Mouse (Mus musculus): ENCODE measurements around the gene 3110082I17Rik. TPM values are rescaled to one million over a fixed set of nuclear protein-coding genes. Genes with fewer than 3 reads are reported as not detected.

The 3110082I17Rik gene
- 33.5 and 34.1 TPM in 2 replicates for polyA plus RNA-seq (2014; fragmentation: Nextera tagmentation; extraction: Ambion mirVana)

GRCm38 (mm10) chr5:139460384-139461067 is at the start of gene 3110082I17Rik:
Gene 3110082I17Rik (minus strand): TSS chr5:139460527.
- peak; percentile 99 for ATAC-seq (ENCODE audit: low FRiP score)
- Histone ChIP-seq H3K4me3 (ENCODE audit: low read depth, low read length) (peak within 1 kb of the TSS; percentile 69), H3K36me3 (ENCODE audit: control insufficient read depth, insufficient read depth, low read length) (no peaks in the 10 kb centered on the region), H3K9ac (ENCODE audit: low read length) (peak within 1 kb of the TSS; percentile 58), H3K4me1 (ENCODE audit: control insufficient read depth, insufficient read depth, low read length) (peaks cover 6% of the 10 kb centered on the region; the same call in 1 of the 2 replicates), H3K9me3 (ENCODE audit: control insufficient read depth, low read length) (no peaks in the 10 kb centered on the region), H3K27ac (ENCODE audit: low read depth, low read length) (no peak within 1 kb of the TSS), H3K27me3 (ENCODE audit: control insufficient read depth, insufficient read depth, low read length) (no peaks in the 10 kb centered on the region), H3K4me2 (peak within 1 kb of the TSS; percentile 60)
- DNase-seq (ENCODE audit: low spot score, missing footprints): peak; percentile 100
- WGBS: 5% methylated on average over 42 of the region's 42 CpGs

- no peak overlapping the region for H3K9ac ChIP-seq (ENCODE audit: low read length)
- H3K4me3 ChIP-seq (ENCODE audit: low read depth, low read length): no peak overlapping the region
- WGBS: 21% methylated on average over 5 of the region's 5 CpGs
- no peak overlapping the region for H3K27ac ChIP-seq (ENCODE audit: low read depth, low read length)
- H3K9me3 ChIP-seq (ENCODE audit: control insufficient read depth, low read length): no peaks in the 10 kb centered on the region
- ATAC-seq (ENCODE audit: low FRiP score) (no peak), DNase-seq (ENCODE audit: low spot score, missing footprints) (peak; percentile 83)
- no peaks in the 10 kb centered on the region for H3K4me1 ChIP-seq (ENCODE audit: control insufficient read depth, insufficient read depth, low read length)
- H3K4me2 ChIP-seq: no peak overlapping the region
- H3K36me3 ChIP-seq (ENCODE audit: control insufficient read depth, insufficient read depth, low read length): no peaks in the 10 kb centered on the region
- H3K27me3 ChIP-seq (ENCODE audit: control insufficient read depth, insufficient read depth, low read length): no peaks in the 10 kb centered on the region
Measured at GRCm38 (mm10) chr5:139506207-139506606, 45.9 kb upstream of the 3110082I17Rik start.

GRCm38 (mm10) chr5:139505073-139505606 is 44.8 kb upstream of the 3110082I17Rik start:
- H3K4me3 ChIP-seq (ENCODE audit: low read depth, low read length): no peak overlapping the region
- no peak overlapping the region for H3K4me2 ChIP-seq
- H3K4me1 ChIP-seq (ENCODE audit: control insufficient read depth, insufficient read depth, low read length): no peaks in the 10 kb centered on the region
- 9% methylated on average over 12 of the region's 14 CpGs for WGBS
- no peak overlapping the region for H3K27ac ChIP-seq (ENCODE audit: low read depth, low read length)
- 0 out of 2 replicates have a peak, but pooled peaks have one; percentile 22 for ATAC-seq (ENCODE audit: low FRiP score)
- no peaks in the 10 kb centered on the region for H3K27me3 ChIP-seq (ENCODE audit: control insufficient read depth, insufficient read depth, low read length)
- no peaks in the 10 kb centered on the region for H3K9me3 ChIP-seq (ENCODE audit: control insufficient read depth, low read length)
- no peak overlapping the region for H3K9ac ChIP-seq (ENCODE audit: low read length)
- peak; percentile 93 for DNase-seq (ENCODE audit: low spot score, missing footprints)
- no peaks in the 10 kb centered on the region for H3K36me3 ChIP-seq (ENCODE audit: control insufficient read depth, insufficient read depth, low read length)

GRCm38 (mm10) chr5:139502281-139502680 is 42.0 kb upstream of the 3110082I17Rik start:
- H3K9ac ChIP-seq (ENCODE audit: low read length): no peak overlapping the region
- ATAC-seq (ENCODE audit: low FRiP score) (no peak), DNase-seq (ENCODE audit: low spot score, missing footprints) (no peak)
- no peaks in the 10 kb centered on the region for H3K36me3 ChIP-seq (ENCODE audit: control insufficient read depth, insufficient read depth, low read length)
- WGBS: 88% methylated on average over 14 of the region's 14 CpGs
- H3K27me3 ChIP-seq (ENCODE audit: control insufficient read depth, insufficient read depth, low read length): no peaks in the 10 kb centered on the region
- no peaks in the 10 kb centered on the region for H3K4me1 ChIP-seq (ENCODE audit: control insufficient read depth, insufficient read depth, low read length)
- no peak overlapping the region for H3K4me2 ChIP-seq
- H3K9me3 ChIP-seq (ENCODE audit: control insufficient read depth, low read length): no peaks in the 10 kb centered on the region
- H3K27ac ChIP-seq (ENCODE audit: low read depth, low read length): no peak overlapping the region
- H3K4me3 ChIP-seq (ENCODE audit: low read depth, low read length): no peak overlapping the region

GRCm38 (mm10) chr5:139498791-139499190 is 38.5 kb upstream of the 3110082I17Rik start:
- H3K27ac ChIP-seq (ENCODE audit: low read depth, low read length): no peak overlapping the region
- DNase-seq (ENCODE audit: low spot score, missing footprints) (no peak), ATAC-seq (ENCODE audit: low FRiP score) (no peak)
- H3K9ac ChIP-seq (ENCODE audit: low read length): no peak overlapping the region
- H3K4me2 ChIP-seq: no peak overlapping the region
- no peaks in the 10 kb centered on the region for H3K4me1 ChIP-seq (ENCODE audit: control insufficient read depth, insufficient read depth, low read length)
- no peaks in the 10 kb centered on the region for H3K27me3 ChIP-seq (ENCODE audit: control insufficient read depth, insufficient read depth, low read length)
- no peaks in the 10 kb centered on the region for H3K9me3 ChIP-seq (ENCODE audit: control insufficient read depth, low read length)
- WGBS: 79% methylated on average over 5 of the region's 5 CpGs
- H3K4me3 ChIP-seq (ENCODE audit: low read depth, low read length): no peak overlapping the region
- H3K36me3 ChIP-seq (ENCODE audit: control insufficient read depth, insufficient read depth, low read length): no peaks in the 10 kb centered on the region

GRCm38 (mm10) chr5:139496939-139497338 is 36.6 kb upstream of the 3110082I17Rik start:
- H3K27me3 ChIP-seq (ENCODE audit: control insufficient read depth, insufficient read depth, low read length): no peaks in the 10 kb centered on the region
- DNase-seq (ENCODE audit: low spot score, missing footprints) (no peak), ATAC-seq (ENCODE audit: low FRiP score) (no peak)
- H3K27ac ChIP-seq (ENCODE audit: low read depth, low read length): no peak overlapping the region
- no peak overlapping the region for H3K9ac ChIP-seq (ENCODE audit: low read length)
- no peak overlapping the region for H3K4me2 ChIP-seq
- H3K4me1 ChIP-seq (ENCODE audit: control insufficient read depth, insufficient read depth, low read length): no peaks in the 10 kb centered on the region
- 53% methylated on average over 5 of the region's 5 CpGs for WGBS
- no peaks in the 10 kb centered on the region for H3K9me3 ChIP-seq (ENCODE audit: control insufficient read depth, low read length)
- H3K4me3 ChIP-seq (ENCODE audit: low read depth, low read length): no peak overlapping the region
- no peaks in the 10 kb centered on the region for H3K36me3 ChIP-seq (ENCODE audit: control insufficient read depth, insufficient read depth, low read length)

GRCm38 (mm10) chr5:139495019-139495669 is 34.8 kb upstream of the 3110082I17Rik start:
- Histone ChIP-seq H3K9ac (ENCODE audit: low read length) (no peak overlapping the region), H3K4me2 (no peak overlapping the region), H3K36me3 (ENCODE audit: control insufficient read depth, insufficient read depth, low read length) (no peaks in the 10 kb centered on the region), H3K4me1 (ENCODE audit: control insufficient read depth, insufficient read depth, low read length) (no peaks in the 10 kb centered on the region), H3K9me3 (ENCODE audit: control insufficient read depth, low read length) (no peaks in the 10 kb centered on the region), H3K27ac (ENCODE audit: low read depth, low read length) (no peak overlapping the region), H3K4me3 (ENCODE audit: low read depth, low read length) (no peak overlapping the region), H3K27me3 (ENCODE audit: control insufficient read depth, insufficient read depth, low read length) (no peaks in the 10 kb centered on the region)
- ATAC-seq (ENCODE audit: low FRiP score) (no peak), DNase-seq (ENCODE audit: low spot score, missing footprints) (no peak)
- 71% methylated on average over 21 of the region's 22 CpGs for WGBS

- ATAC-seq (ENCODE audit: low FRiP score): no peak
- H3K36me3 ChIP-seq (ENCODE audit: control insufficient read depth, insufficient read depth, low read length): no peaks in the 10 kb centered on the region
- no peak for DNase-seq (ENCODE audit: low spot score, missing footprints)
Measured at GRCm38 (mm10) chr5:139493690-139494089, 33.4 kb upstream of the 3110082I17Rik start.

GRCm38 (mm10) chr5:139491348-139491747 is 31.0 kb upstream of the 3110082I17Rik start:
- Histone ChIP-seq H3K4me1 (ENCODE audit: control insufficient read depth, insufficient read depth, low read length) (no peaks in the 10 kb centered on the region), H3K27ac (ENCODE audit: low read depth, low read length) (no peak overlapping the region), H3K9me3 (ENCODE audit: control insufficient read depth, low read length) (peaks cover 2% of the 10 kb centered on the region; the same call in 1 of the 2 replicates), H3K27me3 (ENCODE audit: control insufficient read depth, insufficient read depth, low read length) (no peaks in the 10 kb centered on the region), H3K9ac (ENCODE audit: low read length) (no peak overlapping the region), H3K4me3 (ENCODE audit: low read depth, low read length) (no peak overlapping the region), H3K4me2 (no peak overlapping the region), H3K36me3 (ENCODE audit: control insufficient read depth, insufficient read depth, low read length) (no peaks in the 10 kb centered on the region)
- no peak for ATAC-seq (ENCODE audit: low FRiP score)
- DNase-seq (ENCODE audit: low spot score, missing footprints): no peak
- 53% methylated on average over 8 of the region's 8 CpGs for WGBS

More at GRCm38 (mm10) chr5:139493690-139494089, 33.4 kb upstream of the 3110082I17Rik start:
- no peak overlapping the region for H3K27ac ChIP-seq (ENCODE audit: low read depth, low read length)
- H3K9ac ChIP-seq (ENCODE audit: low read length): no peak overlapping the region
- no peaks in the 10 kb centered on the region for H3K9me3 ChIP-seq (ENCODE audit: control insufficient read depth, low read length)
- no peaks in the 10 kb centered on the region for H3K4me1 ChIP-seq (ENCODE audit: control insufficient read depth, insufficient read depth, low read length)
- H3K4me3 ChIP-seq (ENCODE audit: low read depth, low read length): no peak overlapping the region
- WGBS: 77% methylated on average over 5 of the region's 5 CpGs
- no peak overlapping the region for H3K4me2 ChIP-seq
- H3K27me3 ChIP-seq (ENCODE audit: control insufficient read depth, insufficient read depth, low read length): no peaks in the 10 kb centered on the region

Data from midbrain, embryonic 11.5 days (tissue).